Mouse (Mus musculus) cerebellum, adult 9-10 months (tissue): Measurements from ENCODE around the gene Pnkd.

Source experiments
- DNase-seq: peaks from one replicate; pipeline ENCODE4 v3.0.0; 2022

The Pnkd gene

GRCm38 (mm10) chr1:74278988-74279387 lies 5.7 kb upstream of the Pnkd start:
- no peak for DNase-seq

- peak; percentile 23 for DNase-seq
Measured at GRCm38 (mm10) chr1:74280591-74281325, 4.0 kb upstream of the Pnkd start.

- no peak for DNase-seq
Measured at GRCm38 (mm10) chr1:74281372-74281771, 3.4 kb upstream of the Pnkd start.

- DNase-seq = peak; percentile 18
Measured at GRCm38 (mm10) chr1:74281886-74282285, 2.8 kb upstream of the Pnkd start.

- peak; percentile 64 for DNase-seq
Measured at GRCm38 (mm10) chr1:74282896-74283625, 1.7 kb upstream of the Pnkd start.

GRCm38 (mm10) chr1:74283686-74284463 lies 855 bp upstream of the Pnkd start:
- peak; percentile 71 for DNase-seq

GRCm38 (mm10) chr1:74285212-74286010 lies 681 bp downstream of the Pnkd start:
- peak; percentile 76 for DNase-seq

GRCm38 (mm10) chr1:74286869-74287607 lies 2.3 kb downstream of the Pnkd start:
- peak; percentile 70 for DNase-seq

GRCm38 (mm10) chr1:74288327-74288726 lies 3.6 kb downstream of the Pnkd start:
- peak; percentile 35 for DNase-seq

- DNase-seq = peak; percentile 31
Measured at GRCm38 (mm10) chr1:74289248-74289647, 4.5 kb downstream of the Pnkd start.

- DNase-seq = no peak
Measured at GRCm38 (mm10) chr1:74289740-74290139, 5.0 kb downstream of the Pnkd start.

- peak; percentile 55 for DNase-seq
Measured at GRCm38 (mm10) chr1:74290141-74290540, 5.4 kb downstream of the Pnkd start.

- no peak for DNase-seq
Measured at GRCm38 (mm10) chr1:74292331-74293020, 7.7 kb downstream of the Pnkd start.

- DNase-seq = peak; percentile 19
Measured at GRCm38 (mm10) chr1:74293306-74293960, 8.7 kb downstream of the Pnkd start.

- DNase-seq = peak; percentile 24
Measured at GRCm38 (mm10) chr1:74294090-74294643, 9.4 kb downstream of the Pnkd start.

GRCm38 (mm10) chr1:74294733-74295455 lies 10.2 kb downstream of the Pnkd start:
- DNase-seq = no peak

GRCm38 (mm10) chr1:74295456-74296171 lies 10.9 kb downstream of the Pnkd start:
- peak; percentile 89 for DNase-seq

- peak; percentile 33 for DNase-seq
Measured at GRCm38 (mm10) chr1:74296477-74296876, 11.7 kb downstream of the Pnkd start.

GRCm38 (mm10) chr1:74297269-74297668 lies 12.5 kb downstream of the Pnkd start:
- DNase-seq = peak; percentile 46
